Mouse (Mus musculus): ENCODE data around the gene Mrm3. TPM values are rescaled to one million over a fixed set of nuclear protein-coding genes. Genes with fewer than 3 reads are reported as not detected.
"Not testable (repeated sequence)": the region's sequence is repeated elsewhere in the genome, so short reads cannot be mapped to it uniquely, and the experiment has no call there.

Gene Mrm3
- 0.77 and 0.79 TPM in 2 replicates for polyA plus RNA-seq (2012)

- Histone ChIP-seq H3K27me3 (ENCODE audit: control insufficient read depth) (no peaks in the 10 kb centered on the region), H3K4me1 (ENCODE audit: control insufficient read depth) (peaks cover 26% of the 10 kb centered on the region), H3K4me3 (replicated peaks) (peak within 1 kb of the TSS; percentile 73), H3K9me3 (ENCODE audit: control insufficient read depth, low read length) (no peaks in the 10 kb centered on the region), H3K36me3 (ENCODE audit: control insufficient read depth) (peaks cover 17% of the 10 kb centered on the region)
- TF ChIP-seq GATA1 (IDR thresholded peaks at IDR 0.05; ENCODE audit: low read length): no peak
- TF ChIP-seq TAL1 (IDR thresholded peaks at IDR 0.05; ENCODE audit: low read length): no peak
Observed at GRCm38 (mm10) chr11:76242901-76243810, at the start of gene Mrm3, which contains the start of gene Glod4. Gene Mrm3 (plus strand): TSS chr11:76243715. Gene Glod4 (minus strand): TSS chr11:76243725.

GRCm38 (mm10) chr11:76196275-76196976, 47.1 kb upstream of the Mrm3 start:
- Histone ChIP-seq H3K9me3 (ENCODE audit: control insufficient read depth, low read length) (no peaks in the 10 kb centered on the region), H3K4me1 (ENCODE audit: control insufficient read depth) (peaks cover 3% of the 10 kb centered on the region), H3K4me3 (replicated peaks) (no peak overlapping the region), H3K27me3 (ENCODE audit: control insufficient read depth) (peaks cover 37% of the 10 kb centered on the region), H3K36me3 (ENCODE audit: control insufficient read depth) (no peaks in the 10 kb centered on the region)
- TF ChIP-seq GATA1 (IDR thresholded peaks at IDR 0.05; ENCODE audit: low read length): no peak
- no peak for TF ChIP-seq TAL1 (IDR thresholded peaks at IDR 0.05; ENCODE audit: low read length)

GRCm38 (mm10) chr11:76196977-76197469, 46.5 kb upstream of the Mrm3 start:
- no peaks in the 10 kb centered on the region for H3K36me3 ChIP-seq (ENCODE audit: control insufficient read depth)
- H3K4me3 ChIP-seq (replicated peaks): no peak overlapping the region
- peaks cover 43% of the 10 kb centered on the region for H3K27me3 ChIP-seq (ENCODE audit: control insufficient read depth)
- TF ChIP-seq GATA1 (IDR thresholded peaks at IDR 0.05; ENCODE audit: low read length) (no peak), TAL1 (IDR thresholded peaks at IDR 0.05; ENCODE audit: low read length) (no peak)
- H3K9me3 ChIP-seq (ENCODE audit: control insufficient read depth, low read length): no peaks in the 10 kb centered on the region; the same call in 1 of the 2 replicates
- peaks cover 9% of the 10 kb centered on the region for H3K4me1 ChIP-seq (ENCODE audit: control insufficient read depth)

- Histone ChIP-seq H3K36me3 (ENCODE audit: control insufficient read depth) (no peaks in the 10 kb centered on the region), H3K4me3 (replicated peaks) (peak overlapping the region; percentile 70), H3K9me3 (ENCODE audit: control insufficient read depth, low read length) (no peaks in the 10 kb centered on the region; the same call in 1 of the 2 replicates), H3K4me1 (ENCODE audit: control insufficient read depth) (peaks cover 22% of the 10 kb centered on the region), H3K27me3 (ENCODE audit: control insufficient read depth) (peaks cover 65% of the 10 kb centered on the region)
- no peak for TF ChIP-seq TAL1 (IDR thresholded peaks at IDR 0.05; ENCODE audit: low read length)
- no peak for TF ChIP-seq GATA1 (IDR thresholded peaks at IDR 0.05; ENCODE audit: low read length)
Observed at GRCm38 (mm10) chr11:76201761-76202674, 41.5 kb upstream of the Mrm3 start.

- Histone ChIP-seq H3K27me3 (ENCODE audit: control insufficient read depth) (peaks cover 26% of the 10 kb centered on the region), H3K4me3 (replicated peaks) (no peak overlapping the region), H3K4me1 (ENCODE audit: control insufficient read depth) (peaks cover 15% of the 10 kb centered on the region), H3K9me3 (ENCODE audit: control insufficient read depth, low read length) (no peaks in the 10 kb centered on the region; the same call in 1 of the 2 replicates), H3K36me3 (ENCODE audit: control insufficient read depth) (peaks cover 35% of the 10 kb centered on the region)
- TF ChIP-seq GATA1 (IDR thresholded peaks at IDR 0.05; ENCODE audit: low read length): no peak
Observed at GRCm38 (mm10) chr11:76206793-76207192, 36.7 kb upstream of the Mrm3 start.

- H3K4me1 ChIP-seq (ENCODE audit: control insufficient read depth): no peaks in the 10 kb centered on the region
- no peaks in the 10 kb centered on the region for H3K27me3 ChIP-seq (ENCODE audit: control insufficient read depth)
- TF ChIP-seq GATA1 (IDR thresholded peaks at IDR 0.05; ENCODE audit: low read length) (no peak), TAL1 (IDR thresholded peaks at IDR 0.05; ENCODE audit: low read length) (no peak)
- H3K4me3 ChIP-seq (replicated peaks): no peak overlapping the region
- peaks cover 61% of the 10 kb centered on the region for H3K36me3 ChIP-seq (ENCODE audit: control insufficient read depth)
- no peaks in the 10 kb centered on the region for H3K9me3 ChIP-seq (ENCODE audit: control insufficient read depth, low read length)
Observed at GRCm38 (mm10) chr11:76210228-76210985, 33.1 kb upstream of the Mrm3 start.

GRCm38 (mm10) chr11:76211595-76211994, 31.9 kb upstream of the Mrm3 start:
- H3K36me3 ChIP-seq (ENCODE audit: control insufficient read depth): peaks cover 61% of the 10 kb centered on the region
- H3K4me3 ChIP-seq (replicated peaks); H3K4me1 ChIP-seq (ENCODE audit: control insufficient read depth); H3K27me3 ChIP-seq (ENCODE audit: control insufficient read depth); H3K9me3 ChIP-seq (ENCODE audit: control insufficient read depth, low read length): not testable (repeated sequence)

- TF ChIP-seq GATA1 (IDR thresholded peaks at IDR 0.05; ENCODE audit: low read length) (no peak), TAL1 (IDR thresholded peaks at IDR 0.05; ENCODE audit: low read length) (no peak)
- peaks cover 25% of the 10 kb centered on the region for H3K4me1 ChIP-seq (ENCODE audit: control insufficient read depth)
- no peaks in the 10 kb centered on the region for H3K9me3 ChIP-seq (ENCODE audit: control insufficient read depth, low read length)
- H3K36me3 ChIP-seq (ENCODE audit: control insufficient read depth): peaks cover 51% of the 10 kb centered on the region
- no peak overlapping the region for H3K4me3 ChIP-seq (replicated peaks)
- no peaks in the 10 kb centered on the region for H3K27me3 ChIP-seq (ENCODE audit: control insufficient read depth)
Observed at GRCm38 (mm10) chr11:76213841-76214240, 29.7 kb upstream of the Mrm3 start.
